Mouse (Mus musculus): ENCODE data around the gene Smyd3. TPM values are rescaled to one million over a fixed set of nuclear protein-coding genes. Genes with fewer than 3 reads are reported as not detected.

Smyd3 gene
- polyA plus RNA-seq, 1 experiment from 2014 or later = 5.7 TPM

- ATAC-seq (ENCODE audit: insufficient read depth) = peak; percentile 62
- Histone ChIP-seq H3K27me3 (no peaks in the 10 kb centered on the region), H3K9me3 (replicated peaks) (no peaks in the 10 kb centered on the region), H3K4me1 (replicated peaks) (peaks cover 20% of the 10 kb centered on the region), H3K36me3 (replicated peaks) (no peaks in the 10 kb centered on the region), H3K9ac (peak overlapping the region; percentile 81), H3K4me2 (peak overlapping the region; percentile 99), H3K4me3 (replicated peaks) (peak overlapping the region; percentile 81), H3K27ac (replicated peaks) (peak overlapping the region; percentile 77)
- under 1% methylated on average over 21 of the region's 21 CpGs for WGBS (ENCODE audit: insufficient replicate concordance)
Measured at GRCm38 (mm10) chr1:179516941-179517712, 714 bp downstream of the Smyd3 start.

DNA sequence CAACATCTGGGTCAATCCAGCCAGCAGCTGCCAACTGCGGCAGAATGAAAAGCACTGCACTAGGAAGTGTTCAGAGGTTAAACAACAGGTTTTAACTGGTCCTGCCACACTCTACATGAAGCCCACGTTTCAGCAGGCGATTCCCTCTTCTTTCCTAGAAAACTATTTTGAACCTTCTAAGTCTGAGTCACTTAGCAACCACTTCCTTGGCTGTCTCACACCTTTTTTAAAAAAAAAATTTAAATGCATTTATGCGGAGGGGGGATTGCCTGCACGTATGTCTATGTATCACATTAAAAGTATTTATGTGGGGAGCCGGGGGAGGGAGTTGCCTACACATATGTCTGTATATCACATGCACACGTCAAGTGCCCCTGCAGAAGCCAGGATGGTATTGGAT is 5.9 kb downstream of the Smyd3 start:
- Histone ChIP-seq H3K9ac (no peak overlapping the region), H3K36me3 (replicated peaks) (no peaks in the 10 kb centered on the region), H3K4me1 (replicated peaks) (peaks cover 8% of the 10 kb centered on the region), H3K27me3 (no peaks in the 10 kb centered on the region), H3K4me3 (replicated peaks) (no peak overlapping the region), H3K9me3 (replicated peaks) (no peaks in the 10 kb centered on the region), H3K4me2 (no peak overlapping the region), H3K27ac (replicated peaks) (no peak overlapping the region)
- 66% methylated on average over 7 of the region's 7 CpGs for WGBS (ENCODE audit: insufficient replicate concordance)
- no peak for ATAC-seq (ENCODE audit: insufficient read depth)

DNA sequence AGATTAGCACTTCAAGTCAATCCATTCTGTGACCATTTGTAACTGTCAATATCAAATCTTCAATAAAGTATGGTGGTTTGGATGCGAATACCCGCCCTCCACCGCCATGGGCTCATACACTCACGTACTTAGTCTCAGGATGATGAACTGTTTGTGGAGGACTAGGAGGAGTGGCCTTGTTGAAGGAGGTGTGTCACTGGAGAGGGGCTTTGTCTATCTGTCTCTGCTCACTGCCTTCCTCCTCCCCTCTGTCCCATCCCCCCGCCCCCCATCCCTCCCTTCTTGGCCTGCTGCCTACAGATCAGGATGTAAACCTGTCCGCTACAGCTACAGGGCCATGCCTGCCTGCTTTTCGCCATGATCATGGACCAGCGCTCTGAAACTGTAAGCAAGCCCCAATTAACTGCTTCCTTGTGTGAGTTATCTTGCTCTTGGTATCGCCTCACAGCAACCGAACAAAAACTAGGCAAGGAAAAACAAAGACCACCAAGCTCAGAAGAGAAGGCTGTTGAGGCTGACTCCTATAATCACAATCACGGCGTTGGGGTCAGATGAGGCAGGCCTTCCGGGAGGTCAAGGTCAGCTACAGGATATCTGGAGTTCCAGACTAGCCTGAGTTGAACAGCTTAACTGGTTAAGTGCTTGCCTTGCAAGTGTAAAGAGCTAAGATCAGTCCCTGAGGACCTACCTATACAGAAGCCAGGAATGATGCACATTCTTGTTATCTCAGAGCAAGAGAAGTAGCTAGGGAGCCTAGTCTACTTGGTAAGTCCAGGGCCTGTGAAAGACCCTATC is 7.1 kb downstream of the Smyd3 start:
- Histone ChIP-seq H3K4me2 (no peak overlapping the region), H3K36me3 (replicated peaks) (no peaks in the 10 kb centered on the region), H3K4me3 (replicated peaks) (no peak overlapping the region), H3K9me3 (replicated peaks) (no peaks in the 10 kb centered on the region), H3K27ac (replicated peaks) (no peak overlapping the region), H3K4me1 (replicated peaks) (no peaks in the 10 kb centered on the region), H3K9ac (no peak overlapping the region), H3K27me3 (no peaks in the 10 kb centered on the region)
- ATAC-seq (ENCODE audit: insufficient read depth) = no peak
- 73% methylated on average over 13 of the region's 13 CpGs for WGBS (ENCODE audit: insufficient replicate concordance)

- Histone ChIP-seq H3K9ac (no peak overlapping the region), H3K4me1 (replicated peaks) (no peaks in the 10 kb centered on the region), H3K27me3 (no peaks in the 10 kb centered on the region), H3K4me3 (replicated peaks) (no peak overlapping the region), H3K27ac (replicated peaks) (no peak overlapping the region), H3K9me3 (replicated peaks) (no peaks in the 10 kb centered on the region), H3K36me3 (replicated peaks) (no peaks in the 10 kb centered on the region), H3K4me2 (no peak overlapping the region)
- no peak for ATAC-seq (ENCODE audit: insufficient read depth)
- WGBS (ENCODE audit: insufficient replicate concordance) = 54% methylated on average over 9 of the region's 9 CpGs
Measured at GRCm38 (mm10) chr1:179506530-179507315, 11.1 kb downstream of the Smyd3 start.

- Histone ChIP-seq H3K9ac (no peak overlapping the region), H3K36me3 (replicated peaks) (no peaks in the 10 kb centered on the region), H3K4me2 (no peak overlapping the region), H3K9me3 (replicated peaks) (no peaks in the 10 kb centered on the region), H3K4me1 (replicated peaks) (no peaks in the 10 kb centered on the region), H3K27ac (replicated peaks) (no peak overlapping the region), H3K27me3 (no peaks in the 10 kb centered on the region), H3K4me3 (replicated peaks) (no peak overlapping the region)
- no peak for ATAC-seq (ENCODE audit: insufficient read depth)
- WGBS (ENCODE audit: insufficient replicate concordance) = 7% methylated on average over 3 of the region's 3 CpGs
Measured at GRCm38 (mm10) chr1:179502565-179502964, 15.3 kb downstream of the Smyd3 start.

GRCm38 (mm10) chr1:179499257-179499656 is 18.6 kb downstream of the Smyd3 start:
- WGBS (ENCODE audit: insufficient replicate concordance) = 75% methylated on average over 3 of the region's 3 CpGs
- Histone ChIP-seq H3K27me3 (no peaks in the 10 kb centered on the region), H3K4me1 (replicated peaks) (no peaks in the 10 kb centered on the region), H3K9ac (no peak overlapping the region), H3K4me3 (replicated peaks) (no peak overlapping the region), H3K36me3 (replicated peaks) (no peaks in the 10 kb centered on the region), H3K9me3 (replicated peaks) (no peaks in the 10 kb centered on the region), H3K4me2 (no peak overlapping the region), H3K27ac (replicated peaks) (no peak overlapping the region)
- ATAC-seq (ENCODE audit: insufficient read depth) = no peak

DNA sequence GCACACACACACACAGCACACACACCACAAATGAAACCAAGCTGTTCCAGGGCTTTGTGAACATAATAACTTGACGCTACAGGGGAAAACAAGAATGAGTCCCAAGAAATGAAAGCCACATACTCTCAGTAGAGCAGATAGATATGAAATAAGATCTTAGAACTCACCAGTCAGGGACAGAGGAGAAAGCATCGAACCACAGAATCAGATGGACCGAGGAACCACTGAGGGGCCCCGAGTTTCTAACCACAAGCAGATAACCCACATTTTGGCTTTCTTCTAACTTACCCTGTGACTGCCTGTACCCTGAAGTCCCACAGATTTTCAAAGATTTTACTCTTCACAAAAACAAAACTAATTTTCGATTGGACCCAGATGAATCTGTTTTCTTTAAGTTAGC is 24.9 kb downstream of the Smyd3 start:
- no peaks in the 10 kb centered on the region for H3K9me3 ChIP-seq (replicated peaks)
- ATAC-seq (ENCODE audit: insufficient read depth) = no peak
- H3K27me3 ChIP-seq = no peaks in the 10 kb centered on the region
- H3K36me3 ChIP-seq (replicated peaks) = no peaks in the 10 kb centered on the region
- no peak overlapping the region for H3K27ac ChIP-seq (replicated peaks)
- H3K4me3 ChIP-seq (replicated peaks) = no peak overlapping the region
- no peak overlapping the region for H3K4me2 ChIP-seq
- H3K4me1 ChIP-seq (replicated peaks) = no peaks in the 10 kb centered on the region
- no peak overlapping the region for H3K9ac ChIP-seq
- WGBS (ENCODE audit: insufficient replicate concordance) = 30% methylated on average over 5 of the region's 5 CpGs

- no peaks in the 10 kb centered on the region for H3K9me3 ChIP-seq (replicated peaks)
- no peaks in the 10 kb centered on the region for H3K36me3 ChIP-seq (replicated peaks)
- H3K4me3 ChIP-seq (replicated peaks) = no peak overlapping the region
- H3K4me2 ChIP-seq = no peak overlapping the region
- H3K4me1 ChIP-seq (replicated peaks) = no peaks in the 10 kb centered on the region
- H3K27ac ChIP-seq (replicated peaks) = no peak overlapping the region
- H3K9ac ChIP-seq = no peak overlapping the region
- no peaks in the 10 kb centered on the region for H3K27me3 ChIP-seq
- no peak for ATAC-seq (ENCODE audit: insufficient read depth)
- 85% methylated on average over 5 of the region's 5 CpGs for WGBS (ENCODE audit: insufficient replicate concordance)
Measured at GRCm38 (mm10) chr1:179488520-179488919, 29.3 kb downstream of the Smyd3 start.

- no peaks in the 10 kb centered on the region for H3K9me3 ChIP-seq (replicated peaks)
- no peak overlapping the region for H3K27ac ChIP-seq (replicated peaks)
- no peak overlapping the region for H3K9ac ChIP-seq
- WGBS (ENCODE audit: insufficient replicate concordance) = 50% methylated on average over 5 of the region's 5 CpGs
- no peaks in the 10 kb centered on the region for H3K27me3 ChIP-seq
- ATAC-seq (ENCODE audit: insufficient read depth) = no peak
- H3K4me1 ChIP-seq (replicated peaks) = no peaks in the 10 kb centered on the region
- H3K4me2 ChIP-seq = no peak overlapping the region
- no peak overlapping the region for H3K4me3 ChIP-seq (replicated peaks)
- H3K36me3 ChIP-seq (replicated peaks) = no peaks in the 10 kb centered on the region
Measured at GRCm38 (mm10) chr1:179487990-179488389, 29.9 kb downstream of the Smyd3 start.

DNA sequence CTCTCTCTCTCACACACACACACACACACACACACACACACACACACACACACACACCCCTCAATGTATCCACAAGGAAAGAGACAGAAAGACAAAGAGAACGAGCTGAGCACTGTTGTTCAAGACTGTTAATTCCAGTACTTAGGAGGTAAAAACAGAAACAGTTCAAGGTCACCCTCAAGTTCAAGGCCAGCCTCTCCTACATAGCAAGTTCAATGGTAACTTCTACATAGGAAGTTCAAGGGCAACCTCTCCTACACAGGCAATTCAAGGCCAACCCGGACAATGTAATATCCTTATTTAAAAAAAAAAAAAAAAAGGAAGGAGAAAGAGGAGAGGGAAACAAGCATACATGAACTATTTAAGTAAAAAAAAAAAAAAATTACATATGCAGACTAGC is 30.6 kb downstream of the Smyd3 start:
- Histone ChIP-seq H3K27ac (replicated peaks) (no peak overlapping the region), H3K9ac (no peak overlapping the region), H3K4me2 (no peak overlapping the region), H3K36me3 (replicated peaks) (no peaks in the 10 kb centered on the region), H3K9me3 (replicated peaks) (no peaks in the 10 kb centered on the region), H3K4me3 (replicated peaks) (no peak overlapping the region), H3K4me1 (replicated peaks) (no peaks in the 10 kb centered on the region), H3K27me3 (no peaks in the 10 kb centered on the region)
- 58% methylated on average over 2 of the region's 2 CpGs for WGBS (ENCODE audit: insufficient replicate concordance)
- ATAC-seq (ENCODE audit: insufficient read depth) = no peak
